Mouse (Mus musculus): ENCODE measurements around the gene Zfyve28.

- no peak for TF ChIP-seq CTCF (IDR thresholded peaks at IDR 0.05)
- TF ChIP-seq POLR2A (IDR thresholded peaks at IDR 0.05; ENCODE audit: insufficient read depth, low read depth, low read length) = no peak
- no peak for TF ChIP-seq EP300 (IDR thresholded peaks at IDR 0.05; ENCODE audit: insufficient read depth, low read depth, low read length)
Measured at GRCm38 (mm10) chr5:34246443-34246842, 41.8 kb downstream of the Zfyve28 start.
